Mouse (Mus musculus) intestine, embryonic 15.5 days (tissue): Measurements from ENCODE around the gene Dlgap1. TPM values are rescaled to one million over a fixed set of nuclear protein-coding genes. Genes with fewer than 3 reads are reported as not detected.

Experiments
- ATAC-seq: fragments of 200-750 bp; cut with Nextera tagmentation; 2 replicates; pipeline ENCODE4 v1.8.0; 2017; ENCODE audit warnings: moderate TSS enrichment, moderate library complexity
- H3K27ac ChIP-seq: fragments of 300-500 bp; sonication (generic); 2 replicates; pipeline ENCODE4 v1.5.1; 2015; ENCODE audit warnings: mild to moderate bottlenecking, inconsistent platforms
- H3K27me3 ChIP-seq: fragments of 300-500 bp; sonication (generic); replicated peaks from 2 replicates; pipeline ENCODE4 v1.6.1; 2015; ENCODE audit warnings: inconsistent platforms
- H3K36me3 ChIP-seq: fragments of 300-500 bp; sonication (generic); 2 replicates; pipeline ENCODE4 v1.6.1; 2015; ENCODE audit warnings: inconsistent platforms
- H3K4me1 ChIP-seq: fragments of 300-500 bp; sonication (generic); replicated peaks from 2 replicates; pipeline ENCODE4 v1.6.1; 2015; ENCODE audit warnings: inconsistent platforms
- H3K4me2 ChIP-seq: fragments of 300-500 bp; sonication (generic); replicated peaks from 2 replicates; pipeline ENCODE4 v1.6.1; 2015; ENCODE audit warnings: mild to moderate bottlenecking, inconsistent platforms
- H3K4me3 ChIP-seq: fragments of 300-500 bp; sonication (generic); replicated peaks from 2 replicates; pipeline ENCODE4 v1.5.1; 2015; ENCODE audit warnings: inconsistent platforms
- H3K9ac ChIP-seq: fragments of 300-500 bp; sonication (generic); 2 replicates; pipeline ENCODE4 v1.6.1; 2015; ENCODE audit warnings: inconsistent platforms
- H3K9me3 ChIP-seq: fragments of 300-500 bp; sonication (generic); 2 replicates; pipeline ENCODE4 v1.6.1; 2016; ENCODE audit warnings: inconsistent platforms
- WGBS: fragments of 180-500 bp; shearing (Covaris S2); methylation state at CpG from one replicate; pipeline ENCODE4 v1.1.7; 2015; 5-methylcytosine and 5-hydroxymethylcytosine counted together
- polyA plus RNA-seq: library from polyadenylated mRNA; unstranded; fragments of >200 nt; fragmentation: Nextera tagmentation; extraction: Ambion mirVana; gene quantifications from 2 replicates; pipeline ENCODE4 v1.2.1, GENCODE M21; 2015

The Dlgap1 gene
- polyA plus RNA-seq, 1 experiment from 2014 or later, result 1.6 TPM

GRCm38 (mm10) chr17:70521058-70521851, 552.4 kb downstream of the Dlgap1 start:
- Histone ChIP-seq H3K9ac (no peak overlapping the region), H3K4me1 (no peaks in the 10 kb centered on the region), H3K27ac (no peak overlapping the region), H3K4me2 (no peak overlapping the region), H3K27me3 (no peaks in the 10 kb centered on the region), H3K4me3 (no peak overlapping the region), H3K9me3 (no peaks in the 10 kb centered on the region), H3K36me3 (no peaks in the 10 kb centered on the region)
- 67% methylated on average over 5 of the region's 5 CpGs for WGBS
- no peak for ATAC-seq

- Histone ChIP-seq H3K36me3 (no peaks in the 10 kb centered on the region), H3K9me3 (no peaks in the 10 kb centered on the region), H3K27ac (no peak overlapping the region), H3K4me3 (no peak overlapping the region), H3K4me2 (peak overlapping the region; percentile 34), H3K9ac (no peak overlapping the region), H3K27me3 (no peaks in the 10 kb centered on the region), H3K4me1 (no peaks in the 10 kb centered on the region)
- 26% methylated on average over 11 of the region's 11 CpGs for WGBS
- ATAC-seq, result no peak
These were observed 553.1 kb downstream of the Dlgap1 start for GRCm38 (mm10) chr17:70521971-70522370.

GRCm38 (mm10) chr17:70525990-70526389, 557.1 kb downstream of the Dlgap1 start:
- no peak overlapping the region for H3K4me3 ChIP-seq
- ATAC-seq, result no peak
- no peak overlapping the region for H3K9ac ChIP-seq

GRCm38 (mm10) chr17:70527101-70527500, 558.2 kb downstream of the Dlgap1 start:
- Histone ChIP-seq H3K9me3 (no peaks in the 10 kb centered on the region), H3K4me3 (no peak overlapping the region), H3K36me3 (no peaks in the 10 kb centered on the region), H3K9ac (no peak overlapping the region), H3K4me1 (no peaks in the 10 kb centered on the region), H3K27me3 (no peaks in the 10 kb centered on the region), H3K27ac (no peak overlapping the region), H3K4me2 (no peak overlapping the region)
- ATAC-seq, result peak; percentile 71
- WGBS, result 31% methylated on average over 9 of the region's 9 CpGs

More at GRCm38 (mm10) chr17:70525990-70526389, 557.1 kb downstream of the Dlgap1 start:
- Histone ChIP-seq H3K36me3 (no peaks in the 10 kb centered on the region), H3K4me2 (no peak overlapping the region), H3K27me3 (no peaks in the 10 kb centered on the region), H3K4me1 (no peaks in the 10 kb centered on the region), H3K27ac (no peak overlapping the region), H3K9me3 (no peaks in the 10 kb centered on the region)
- 60% methylated on average over 3 of the region's 3 CpGs for WGBS

GRCm38 (mm10) chr17:70528196-70529187, 559.6 kb downstream of the Dlgap1 start:
- Histone ChIP-seq H3K27ac (no peak overlapping the region), H3K4me3 (no peak overlapping the region), H3K36me3 (no peaks in the 10 kb centered on the region), H3K4me2 (no peak overlapping the region), H3K9ac (no peak overlapping the region), H3K4me1 (no peaks in the 10 kb centered on the region), H3K27me3 (no peaks in the 10 kb centered on the region), H3K9me3 (no peaks in the 10 kb centered on the region)
- WGBS, result 46% methylated on average over 7 of the region's 7 CpGs
- no peak for ATAC-seq

- H3K36me3 ChIP-seq, result no peaks in the 10 kb centered on the region
- H3K9ac ChIP-seq, result no peak overlapping the region
- H3K4me3 ChIP-seq, result no peak overlapping the region
- no peaks in the 10 kb centered on the region for H3K4me1 ChIP-seq
- no peak overlapping the region for H3K4me2 ChIP-seq
- H3K9me3 ChIP-seq, result no peaks in the 10 kb centered on the region
- H3K27ac ChIP-seq, result no peak overlapping the region
- 62% methylated on average over 3 of the region's 3 CpGs for WGBS
- H3K27me3 ChIP-seq, result no peaks in the 10 kb centered on the region
- no peak for ATAC-seq
These were observed 565.4 kb downstream of the Dlgap1 start for GRCm38 (mm10) chr17:70534321-70534720.

- no peaks in the 10 kb centered on the region for H3K27me3 ChIP-seq
- no peaks in the 10 kb centered on the region for H3K36me3 ChIP-seq
- H3K9ac ChIP-seq, result no peak overlapping the region
- H3K4me3 ChIP-seq, result no peak overlapping the region
- no peak for ATAC-seq
- WGBS, result 87% methylated on average over 4 of the region's 4 CpGs
- H3K27ac ChIP-seq, result no peak overlapping the region
- H3K4me2 ChIP-seq, result no peak overlapping the region
- no peaks in the 10 kb centered on the region for H3K4me1 ChIP-seq
- H3K9me3 ChIP-seq, result no peaks in the 10 kb centered on the region
These were observed 572.9 kb downstream of the Dlgap1 start for GRCm38 (mm10) chr17:70541816-70542215.

- H3K4me1 ChIP-seq, result no peaks in the 10 kb centered on the region
- 81% methylated on average over 4 of the region's 4 CpGs for WGBS
- H3K27ac ChIP-seq, result no peak overlapping the region
- no peak for ATAC-seq
- H3K9me3 ChIP-seq, result no peaks in the 10 kb centered on the region
- H3K4me2 ChIP-seq, result no peak overlapping the region
- no peaks in the 10 kb centered on the region for H3K36me3 ChIP-seq
- H3K4me3 ChIP-seq, result no peak overlapping the region
- no peak overlapping the region for H3K9ac ChIP-seq
- H3K27me3 ChIP-seq, result no peaks in the 10 kb centered on the region
These were observed 581.9 kb downstream of the Dlgap1 start for GRCm38 (mm10) chr17:70550793-70551192.

- H3K27me3 ChIP-seq, result no peaks in the 10 kb centered on the region
- H3K4me1 ChIP-seq, result no peaks in the 10 kb centered on the region
- no peak for ATAC-seq
- H3K4me2 ChIP-seq, result peak overlapping the region; percentile 39
- H3K9me3 ChIP-seq, result no peaks in the 10 kb centered on the region
- no peak overlapping the region for H3K27ac ChIP-seq
- 30% methylated on average over 7 of the region's 7 CpGs for WGBS
- no peak overlapping the region for H3K9ac ChIP-seq
- no peaks in the 10 kb centered on the region for H3K36me3 ChIP-seq
- no peak overlapping the region for H3K4me3 ChIP-seq
These were observed 592.7 kb downstream of the Dlgap1 start for GRCm38 (mm10) chr17:70561547-70561946.

- H3K36me3 ChIP-seq, result no peaks in the 10 kb centered on the region
- H3K4me3 ChIP-seq, result no peak overlapping the region
- no peak overlapping the region for H3K9ac ChIP-seq
- no peak for ATAC-seq
- H3K4me1 ChIP-seq, result no peaks in the 10 kb centered on the region
- no peaks in the 10 kb centered on the region for H3K9me3 ChIP-seq
- WGBS, result 77% methylated on average over 5 of the region's 5 CpGs
- H3K27me3 ChIP-seq, result no peaks in the 10 kb centered on the region
- no peak overlapping the region for H3K27ac ChIP-seq
- no peak overlapping the region for H3K4me2 ChIP-seq
These were observed 602.0 kb downstream of the Dlgap1 start for GRCm38 (mm10) chr17:70570848-70571247.

- no peak overlapping the region for H3K9ac ChIP-seq
- 74% methylated on average over 8 of the region's 8 CpGs for WGBS
- no peaks in the 10 kb centered on the region for H3K36me3 ChIP-seq
- H3K27ac ChIP-seq, result no peak overlapping the region
- H3K27me3 ChIP-seq, result no peaks in the 10 kb centered on the region
- H3K9me3 ChIP-seq, result no peaks in the 10 kb centered on the region
- ATAC-seq, result no peak
- no peaks in the 10 kb centered on the region for H3K4me1 ChIP-seq
- H3K4me3 ChIP-seq, result no peak overlapping the region
- H3K4me2 ChIP-seq, result no peak overlapping the region
These were observed 614.2 kb downstream of the Dlgap1 start for GRCm38 (mm10) chr17:70583042-70583441.

- Histone ChIP-seq H3K4me3 (no peak overlapping the region), H3K4me2 (no peak overlapping the region), H3K36me3 (no peaks in the 10 kb centered on the region), H3K9ac (no peak overlapping the region), H3K9me3 (no peaks in the 10 kb centered on the region), H3K27me3 (no peaks in the 10 kb centered on the region), H3K27ac (no peak overlapping the region), H3K4me1 (no peaks in the 10 kb centered on the region)
- ATAC-seq, result no peak
- WGBS, result 83% methylated on average over 13 of the region's 13 CpGs
These were observed 618.0 kb downstream of the Dlgap1 start for GRCm38 (mm10) chr17:70586735-70587425.
